Mouse (Mus musculus): Measurements from ENCODE around the gene Hnrnpf.

- TF ChIP-seq CTCF (IDR thresholded peaks at IDR 0.05; ENCODE audit: extremely low read depth, insufficient read length, insufficient replicate concordance, low read depth, low read length) (no peak), POLR2A (IDR thresholded peaks at IDR 0.05; ENCODE audit: low read depth, low read length) (no peak)
These were observed 2.4 kb downstream of the Hnrnpf start for GRCm38 (mm10) chr6:117902556-117902955.

All from small intestine, adult 2 months (tissue).